Mouse (Mus musculus) heart, postnatal 10 days (tissue): Measurements from ENCODE around the gene Il17f. TPM values are rescaled to one million over a fixed set of nuclear protein-coding genes. Genes with fewer than 3 reads are reported as not detected.
"Not testable (repeated sequence)": the region's sequence is repeated elsewhere in the genome, so short reads cannot be mapped to it uniquely, and the experiment has no call there.

Experiments
- DNase-seq, 2 experiments: peaks; one replicate each; pipeline ENCODE4 v3.0.0; 2021
- intact Hi-C: fragments of 180-260 bp; cut with DNase I; formaldehyde crosslinking; loops from one replicate; pipeline ENCODE4 v1.15.1; 2025
- total RNA-seq, 2 experiments: library from RNA; stranded (reverse); gene quantifications; 2 replicates each; pipeline ENCODE4 v1.2.3; 2021

Gene Il17f
- total RNA-seq: not detected

DNA sequence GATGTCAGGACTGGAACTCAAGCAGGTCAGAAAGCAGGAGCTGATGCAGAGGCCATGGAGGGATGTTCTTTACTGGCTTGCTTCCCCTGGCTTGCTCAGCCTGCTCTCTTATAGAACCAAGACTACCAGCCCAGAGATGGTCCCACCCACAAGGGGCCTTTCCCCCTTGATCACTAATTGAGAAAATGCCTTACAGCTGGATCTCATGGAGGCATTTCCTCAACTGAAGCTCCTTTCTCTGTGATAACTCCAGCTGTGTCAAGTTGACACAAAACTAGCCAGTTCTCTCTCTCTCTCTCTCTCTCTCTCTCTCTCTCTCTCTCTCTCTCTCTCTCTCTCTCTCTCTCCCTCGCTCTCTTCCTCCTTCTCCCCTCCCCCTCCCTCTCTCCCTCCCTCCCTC, at the start of gene Il17f:
TSS of gene Il17f (minus strand) at position 101 of the 400 bp plus-strand sequence.
- intact Hi-C loops, DNase-seq: not testable (repeated sequence)

DNA sequence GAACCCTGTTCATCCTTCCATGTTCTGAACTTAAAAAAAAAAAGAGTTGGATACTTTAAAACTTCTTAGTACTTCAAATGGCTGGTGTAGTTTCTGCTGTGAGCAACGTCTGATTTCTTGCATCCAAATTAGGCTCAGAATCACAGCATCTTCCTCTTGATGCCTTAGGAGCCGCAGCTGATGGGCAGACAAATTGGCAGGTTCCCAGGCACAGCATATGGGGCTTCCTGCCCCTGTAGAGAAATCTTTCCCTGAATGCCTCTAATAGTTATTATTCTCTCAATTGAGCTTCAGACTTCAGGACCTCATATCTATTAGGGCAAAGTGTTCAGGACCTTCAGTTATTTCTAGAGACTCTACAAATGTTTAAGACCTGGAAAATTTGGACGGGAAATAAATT, 49.5 kb upstream of the Il17f start:
- intact Hi-C loops: no loop called here
- no peak for DNase-seq

DNA sequence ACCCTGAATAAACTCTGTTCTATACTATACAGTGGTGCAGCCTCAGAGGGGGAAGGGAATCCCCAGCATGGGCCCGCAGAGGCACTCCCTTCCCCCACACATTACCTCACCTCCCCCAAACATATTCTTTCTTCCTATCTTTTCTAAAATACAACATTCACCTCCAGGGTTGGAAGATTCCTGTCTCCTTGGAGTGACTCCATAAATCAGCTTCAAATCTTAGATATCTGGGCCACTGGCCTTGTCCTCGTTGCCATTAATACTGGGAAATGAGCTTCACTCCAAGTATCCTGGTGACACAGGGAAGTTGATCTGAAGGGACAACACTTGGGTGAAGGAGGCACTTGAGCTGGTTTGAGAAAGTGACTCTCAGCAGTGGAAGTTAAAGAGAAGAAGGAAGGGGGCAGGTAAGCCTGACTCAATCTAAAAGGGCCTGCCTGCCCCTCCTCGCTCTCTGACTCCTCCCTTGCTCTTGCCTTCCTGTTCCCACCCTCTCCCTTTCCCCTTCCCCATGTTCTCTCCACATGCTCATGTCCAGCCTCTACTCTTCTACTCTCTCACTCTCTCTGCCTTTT, 46.2 kb upstream of the Il17f start:
- intact Hi-C loops: no loop called here
- no peak for DNase-seq

DNA sequence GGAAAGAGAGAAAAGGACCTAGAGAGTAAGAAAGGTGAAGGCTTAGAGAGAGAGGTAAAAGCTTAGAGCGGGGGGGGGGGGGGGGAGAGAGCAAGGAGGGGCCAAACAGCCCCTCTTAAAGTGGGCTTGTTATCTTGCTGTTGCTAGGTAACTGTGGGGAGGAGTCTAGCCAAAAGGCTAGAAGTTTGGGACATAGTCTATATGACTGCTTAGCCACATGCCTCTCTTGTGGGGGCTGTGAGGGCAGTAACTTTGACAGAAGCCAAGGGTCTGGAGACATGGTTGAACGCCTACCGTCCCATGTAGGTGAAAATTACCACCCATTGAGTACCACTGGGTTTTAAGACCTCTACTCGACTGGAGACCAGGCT, 42.7 kb upstream of the Il17f start:
- intact Hi-C loops: no loop called here
- no peak for DNase-seq

DNA sequence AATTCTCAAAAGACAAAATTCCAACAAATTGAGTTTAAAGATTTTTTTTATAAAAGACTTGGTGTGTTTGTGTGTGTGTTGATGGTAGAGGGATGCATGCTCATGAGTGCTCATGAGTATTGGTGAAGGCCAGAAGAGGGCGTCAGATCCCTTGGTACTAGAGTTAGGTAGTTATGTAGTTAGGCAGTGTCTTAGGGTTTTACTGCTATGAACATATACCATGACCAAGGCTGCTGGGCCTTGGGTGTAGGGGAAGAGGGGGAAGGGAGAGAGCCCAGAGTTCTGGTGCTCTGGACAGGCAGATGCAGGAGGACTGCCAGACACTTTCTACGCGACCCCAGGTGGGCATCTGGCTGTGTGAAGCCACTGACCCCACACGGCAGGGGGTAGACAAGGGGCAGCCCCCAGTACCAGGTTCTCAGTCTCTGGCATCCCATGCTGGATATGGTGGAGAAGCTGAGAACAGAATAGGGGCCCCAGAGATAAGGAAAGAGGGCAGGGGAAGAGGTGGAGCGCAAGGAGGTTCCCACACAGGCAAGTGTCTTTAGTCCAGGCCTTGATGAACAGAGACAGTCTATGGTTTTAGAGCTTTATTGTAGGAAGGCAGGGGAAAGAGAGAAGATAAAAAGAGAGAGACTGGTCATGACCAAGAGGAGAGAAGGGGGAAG, 42.2 kb upstream of the Il17f start:
- DNase-seq: no peak
- intact Hi-C loops: no loop called here

DNA sequence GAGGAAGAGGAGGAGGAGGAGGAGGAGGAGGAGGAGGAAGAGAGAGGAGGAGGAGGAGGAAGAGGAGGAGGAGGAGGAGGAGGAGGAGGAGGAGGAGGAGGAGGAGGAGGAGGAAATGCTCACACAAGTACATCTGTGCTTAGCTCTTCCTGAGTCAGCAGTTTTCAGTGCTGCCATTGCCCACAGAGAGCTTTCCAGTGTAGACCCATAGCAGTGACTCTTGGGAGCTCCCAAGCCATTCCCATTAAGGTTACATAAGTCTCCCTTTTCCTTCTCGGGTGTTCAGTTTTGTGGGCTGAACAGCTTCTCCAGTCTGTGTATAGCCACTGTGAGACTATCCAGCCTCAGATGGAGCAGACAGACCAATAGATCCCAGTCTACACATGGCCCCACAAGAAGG, 40.1 kb upstream of the Il17f start:
- intact Hi-C loops: no loop called here
- DNase-seq: no peak

DNA sequence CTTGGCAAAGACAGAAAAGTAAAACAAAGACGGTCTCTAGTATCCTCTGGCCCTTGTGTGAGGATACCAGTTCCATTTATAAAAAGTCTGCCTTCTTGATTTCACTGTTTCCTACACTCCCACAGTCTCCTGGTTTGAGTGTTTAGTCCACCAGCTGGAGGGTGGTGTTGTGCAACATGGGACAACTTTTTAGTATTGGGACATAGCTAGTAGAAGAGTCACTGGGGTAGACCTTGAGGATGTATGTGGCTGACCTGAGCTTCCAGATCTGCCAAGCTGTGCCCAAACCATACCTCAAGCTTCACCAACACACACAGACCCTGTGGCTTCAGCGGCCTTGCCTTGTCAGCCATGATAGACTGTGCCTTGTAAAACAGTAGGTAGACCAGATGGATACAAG, 37.6 kb upstream of the Il17f start:
- no peak for DNase-seq
- intact Hi-C loops: no loop called here

DNA sequence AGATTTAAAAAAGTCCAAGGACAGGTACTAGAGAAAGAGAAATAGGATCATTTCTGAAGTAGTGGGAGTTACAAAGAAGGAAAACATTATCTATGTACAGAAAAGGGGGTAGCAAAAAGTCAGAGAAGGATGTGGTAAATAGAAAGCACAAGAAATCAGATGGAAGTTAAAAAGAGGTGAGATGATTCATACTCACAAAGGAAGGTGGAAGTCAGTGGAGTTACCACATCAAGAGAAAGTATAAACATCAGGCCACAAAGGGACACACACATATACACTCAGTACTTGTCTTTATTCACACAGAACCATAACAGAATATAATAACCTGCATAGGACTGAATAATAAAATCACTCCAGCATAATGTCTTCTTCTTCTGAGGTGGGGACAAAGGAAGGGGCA, 34.6 kb upstream of the Il17f start:
- intact Hi-C loops: no loop called here
- DNase-seq: no peak

DNA sequence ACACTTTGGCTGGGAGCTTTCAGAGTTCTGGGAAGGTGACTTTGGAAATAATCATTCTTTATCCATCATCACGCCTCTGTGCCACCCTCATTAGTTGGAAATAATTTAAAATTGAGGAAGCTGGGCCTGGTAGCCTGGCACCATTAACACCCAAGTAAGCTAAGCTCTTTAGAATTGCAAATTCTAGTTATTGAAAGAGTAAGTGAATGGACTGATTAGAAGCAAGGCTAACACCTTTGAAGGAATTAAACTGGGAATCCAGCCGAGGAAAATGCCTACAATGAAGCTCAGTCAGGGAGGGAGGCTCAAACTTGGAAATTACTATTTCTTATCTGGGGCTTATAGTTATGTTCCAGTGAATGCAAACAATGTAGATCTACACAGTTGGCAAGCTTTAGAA, 33.5 kb upstream of the Il17f start:
- intact Hi-C loops: loop anchor here (5.0 kb wide), 2 partner anchors 68 to 338 kb away; partner anchors contain the start of gene Paqr8
- no peak for DNase-seq

DNA sequence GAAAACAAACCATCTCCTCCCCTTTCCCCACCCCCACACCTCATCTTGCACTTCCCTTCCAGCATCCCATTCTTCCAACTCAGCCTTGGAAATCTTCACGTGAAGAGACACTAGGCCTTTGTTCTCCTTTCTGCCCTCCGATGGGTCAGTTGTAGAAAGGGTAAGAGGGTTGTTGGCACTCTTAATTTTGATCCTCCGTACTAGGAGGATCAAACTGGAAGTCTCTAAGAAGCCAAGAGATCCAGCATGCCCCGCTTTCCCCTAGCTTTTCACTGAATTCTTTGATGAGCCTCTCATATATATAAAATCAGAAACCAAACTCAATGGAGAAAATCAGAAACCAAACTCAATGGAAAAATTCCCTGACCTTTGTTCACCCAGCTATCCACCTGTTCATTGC, 33.1 kb upstream of the Il17f start:
- intact Hi-C loops: loop anchor here (5.0 kb wide), 2 partner anchors 69 to 339 kb away; partner anchors contain the start of gene Paqr8

DNA sequence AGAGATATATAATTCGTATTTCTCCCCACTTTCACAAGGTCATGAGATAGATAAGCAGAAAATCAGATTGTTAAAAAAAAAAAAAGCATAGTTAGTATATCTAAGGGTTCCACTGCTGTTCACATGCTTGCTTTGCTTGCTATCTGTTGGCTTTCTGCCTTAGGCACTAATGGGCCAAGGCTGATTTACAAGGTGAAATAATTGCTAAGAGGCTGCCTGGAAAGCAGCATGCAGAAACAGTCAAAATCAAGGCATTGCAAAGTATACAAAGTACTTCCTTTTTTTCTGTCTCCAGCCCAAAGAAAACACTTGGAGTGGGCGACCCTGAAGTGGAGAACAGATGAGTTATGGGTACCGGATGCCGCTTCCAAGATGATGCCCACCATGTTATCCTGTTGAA, 30.5 kb upstream of the Il17f start:
- DNase-seq: no peak
- intact Hi-C loops: loop anchor here (5.0 kb wide), 2 partner anchors 71 to 341 kb away; partner anchors contain the start of gene Paqr8

More for the DNA sequence above, 33.1 kb upstream of the Il17f start:
- no peak for DNase-seq

DNA sequence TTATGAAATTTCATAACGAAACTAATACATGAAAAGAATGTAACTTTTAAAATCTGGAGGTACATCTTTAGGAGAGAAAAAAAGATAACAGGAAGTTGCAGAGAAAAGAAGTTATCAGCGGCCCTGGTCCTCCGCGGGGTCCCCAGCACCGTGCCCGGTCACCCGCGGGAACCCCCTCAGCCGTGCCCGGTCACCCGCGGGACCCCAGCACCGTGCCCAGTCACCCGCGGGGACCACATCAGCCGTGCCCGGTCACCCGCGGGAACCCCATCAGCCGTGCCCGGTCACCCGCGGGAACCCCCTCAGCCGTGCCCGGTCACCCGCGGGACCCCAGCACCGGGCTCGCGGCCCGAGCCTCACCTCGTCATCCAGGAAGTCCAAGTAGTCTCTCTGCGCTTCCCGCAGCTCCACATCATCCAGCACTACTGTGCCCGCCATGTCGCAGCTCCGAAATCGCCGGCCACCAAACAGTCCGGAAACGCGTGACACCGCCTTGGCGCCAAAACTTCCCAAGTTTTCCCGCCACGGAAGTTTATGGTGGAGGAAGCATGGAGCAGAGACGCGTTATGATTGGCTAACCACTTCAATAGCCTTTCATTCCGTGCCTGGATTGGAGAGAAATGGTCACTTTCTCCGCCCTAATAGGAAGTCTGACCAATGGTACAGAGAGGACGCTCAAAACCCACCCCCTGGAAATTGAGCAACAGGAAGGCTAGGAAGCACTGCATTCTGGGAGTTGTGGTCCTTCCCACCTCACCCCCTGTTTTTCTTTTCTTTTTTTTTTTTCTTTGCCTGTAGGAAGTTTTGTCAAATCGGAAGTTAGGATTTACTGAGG, 29.6 kb upstream of the Il17f start, which contains the start of gene Mcm3:
TSS of gene Mcm3 (minus strand) at position 542 of the 835 bp plus-strand sequence.
- intact Hi-C loops: loop anchor here (5.0 kb wide), 2 partner anchors 72 to 342 kb away; partner anchors contain the start of gene Paqr8
- peak; percentile 95 to 96 for DNase-seq

DNA sequence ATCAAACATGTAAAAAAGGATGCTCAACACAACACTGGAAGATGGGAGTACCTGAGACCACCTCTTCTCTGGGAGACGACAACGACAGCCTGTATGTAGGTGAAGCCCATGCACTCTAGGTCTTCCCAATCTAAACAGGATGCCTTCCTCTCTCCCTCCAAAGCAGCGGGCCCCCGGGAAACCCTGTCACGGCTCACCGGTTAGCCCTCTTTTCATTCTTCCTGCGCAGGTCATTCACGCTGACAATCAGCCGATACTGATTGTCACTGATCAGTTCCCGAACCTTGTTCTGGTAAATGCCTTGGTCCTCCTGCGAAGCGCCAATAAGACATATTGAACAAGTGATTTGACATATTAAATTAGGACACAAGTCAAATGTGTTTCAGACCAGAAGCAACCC, 27.2 kb upstream of the Il17f start:
- intact Hi-C loops: no loop called here
- no peak for DNase-seq

DNA sequence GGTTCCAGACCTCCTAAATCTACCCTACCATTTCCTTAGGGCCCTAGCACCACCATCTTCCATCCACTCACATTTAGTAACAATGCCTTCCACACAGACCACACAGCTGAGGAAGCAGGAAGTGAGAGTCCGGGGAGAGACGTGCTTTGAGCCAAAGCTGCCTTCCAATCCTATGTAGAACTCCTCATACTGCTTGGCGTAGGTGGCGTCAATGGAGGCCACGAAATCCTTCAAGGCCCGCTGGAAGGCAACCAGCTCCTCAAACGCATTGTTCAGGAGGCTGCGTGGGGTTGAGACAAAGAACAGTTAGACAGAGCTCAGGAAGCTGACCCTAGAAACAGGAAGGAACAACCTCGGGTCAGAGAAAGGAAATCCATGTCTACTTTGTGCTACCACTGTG, 26.8 kb upstream of the Il17f start:
- peak; percentile 4 to 8 for DNase-seq
- intact Hi-C loops: no loop called here

DNA sequence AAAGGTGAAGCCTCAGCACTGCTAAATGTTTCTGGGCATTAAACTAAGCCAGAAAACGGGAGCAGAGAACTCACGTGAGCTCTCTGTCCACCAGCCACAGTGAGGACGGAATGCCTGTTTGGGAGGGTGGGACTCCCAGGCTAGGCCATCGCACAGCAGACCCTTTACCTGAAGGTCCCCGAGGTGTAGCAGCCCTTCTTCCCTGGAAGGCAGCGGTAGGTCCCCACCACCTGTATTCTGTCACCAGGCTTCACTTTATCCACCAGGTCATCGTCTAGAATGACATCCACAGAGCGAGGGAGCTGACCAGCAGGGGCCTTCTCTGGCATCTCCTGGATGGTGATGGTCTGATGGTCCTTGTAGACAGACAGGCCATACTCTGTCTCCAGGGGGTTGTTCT, 24.1 kb upstream of the Il17f start:
- intact Hi-C loops: no loop called here
- DNase-seq: no peak

DNA sequence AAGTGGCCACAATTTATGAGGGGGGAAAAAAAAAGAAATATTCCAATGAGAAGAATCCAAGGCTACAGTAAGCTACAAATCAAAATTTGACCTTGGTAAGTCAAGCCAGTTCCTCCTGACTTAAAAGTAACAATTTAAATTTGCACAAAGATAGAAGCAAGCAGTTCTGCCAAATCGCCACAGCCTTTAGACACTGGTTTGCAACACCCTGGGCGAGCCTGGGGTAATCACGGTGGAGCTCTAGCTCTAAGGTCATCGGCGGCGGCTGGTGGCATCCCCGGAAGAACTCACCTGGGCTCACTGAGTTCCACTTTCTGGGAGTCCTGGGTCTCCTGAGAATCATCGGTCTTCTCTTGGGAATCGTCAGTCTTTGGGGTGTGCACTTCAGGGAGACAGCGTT, 14.1 kb upstream of the Il17f start:
- DNase-seq: no peak
- intact Hi-C loops: loop anchor here (5.0 kb wide), 1 partner anchor 102 kb away; no protein-coding TSS in a partner anchor

DNA sequence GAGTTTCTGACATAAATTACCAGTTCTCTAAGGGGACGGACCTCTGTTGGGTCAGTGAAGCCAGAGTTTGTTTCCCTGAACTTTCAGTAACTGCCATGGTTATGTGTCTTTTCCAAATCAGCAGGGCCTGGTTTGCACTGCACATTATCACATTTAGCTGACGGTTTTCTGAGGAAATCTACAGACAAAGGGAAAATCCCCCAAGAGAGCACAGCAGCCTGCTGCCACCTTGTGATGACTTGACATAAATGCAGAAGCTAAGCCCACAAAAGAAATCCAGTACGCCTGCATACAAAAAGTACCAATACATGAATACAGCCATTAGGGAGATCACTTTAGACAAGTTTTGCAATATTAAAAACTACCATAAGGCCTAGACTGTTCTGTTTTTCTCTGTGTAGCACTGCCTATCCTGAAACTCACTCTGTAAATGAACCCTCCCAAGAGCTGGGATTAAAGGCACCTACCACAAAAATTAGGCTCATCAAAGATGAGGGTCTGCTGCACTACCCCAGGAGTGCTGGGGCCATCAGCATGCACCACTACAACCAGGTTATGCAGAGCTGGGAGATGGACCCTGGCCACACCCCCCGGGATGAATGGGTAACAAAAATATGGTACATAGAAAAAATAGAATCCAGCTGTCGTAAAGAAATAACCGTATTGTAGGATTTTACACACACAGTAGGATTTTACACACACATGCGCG, 11.4 kb upstream of the Il17f start:
- intact Hi-C loops: loop anchor here (2.0 to 5.0 kb wide), 2 partner anchors 100 to 189 kb away; no protein-coding TSS in a partner anchor
- peak; percentile 6 to 11 for DNase-seq

DNA sequence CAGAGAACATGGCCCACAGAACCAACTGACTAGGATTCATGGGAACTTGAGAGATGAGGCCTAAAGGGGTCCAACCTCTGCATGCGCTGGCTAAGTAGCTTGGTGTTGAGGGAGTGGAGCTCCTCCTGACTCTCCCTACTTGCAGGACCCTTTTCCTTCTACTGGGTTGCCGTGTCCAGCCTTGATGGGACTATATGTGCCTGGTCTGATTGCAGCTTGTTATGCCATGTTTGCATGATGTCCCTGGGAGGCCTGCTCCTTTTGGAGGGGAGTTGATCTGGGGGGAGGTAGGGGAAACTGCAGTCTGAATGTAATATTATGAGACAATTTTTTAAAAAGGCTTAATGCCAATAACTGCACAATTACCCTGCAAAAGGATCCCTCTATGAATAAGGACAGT, 10.9 kb upstream of the Il17f start:
- intact Hi-C loops: loop anchor here (2.0 to 5.0 kb wide), 2 partner anchors 99 to 188 kb away; no protein-coding TSS in a partner anchor
- DNase-seq: no peak

DNA sequence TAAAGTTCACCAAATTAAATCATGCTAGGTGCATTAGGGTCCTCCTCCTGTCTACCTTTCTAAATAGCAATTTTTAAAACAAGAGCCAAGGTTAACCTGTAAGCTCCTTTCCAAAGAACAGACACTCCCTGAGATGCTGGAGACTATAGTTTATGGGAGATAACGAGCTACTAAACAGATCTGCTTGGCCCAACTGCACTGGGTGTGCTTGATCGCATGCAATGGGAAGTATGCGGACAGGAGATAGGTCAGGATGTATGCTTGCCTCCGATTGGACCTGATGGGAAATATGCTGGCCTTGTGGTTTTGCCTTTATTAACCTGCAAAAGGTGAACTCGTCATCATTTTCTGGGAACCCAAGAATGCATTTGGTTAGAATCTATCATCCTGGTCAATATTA, 4.8 kb upstream of the Il17f start:
- intact Hi-C loops: no loop called here
- no peak for DNase-seq

DNA sequence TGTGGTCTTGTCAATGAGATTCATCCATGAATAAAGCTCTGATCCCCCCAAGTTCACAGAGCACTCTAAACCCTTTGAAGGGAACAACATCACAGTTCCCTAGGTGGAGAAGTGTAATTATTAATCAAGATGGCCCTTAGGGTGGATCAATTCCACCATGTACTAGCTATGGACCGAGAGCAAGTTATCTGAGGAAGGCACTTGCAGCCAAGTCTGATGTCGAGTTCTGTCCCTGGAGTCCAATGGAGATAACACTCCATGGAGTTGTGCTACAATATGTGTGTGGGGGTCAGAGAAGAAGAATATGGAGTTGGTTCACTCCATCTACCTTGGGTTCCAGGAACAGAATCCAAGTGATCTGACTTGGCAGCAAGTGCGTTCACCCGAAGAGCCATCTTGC, 4.3 kb upstream of the Il17f start:
- intact Hi-C loops: no loop called here
- no peak for DNase-seq

DNA sequence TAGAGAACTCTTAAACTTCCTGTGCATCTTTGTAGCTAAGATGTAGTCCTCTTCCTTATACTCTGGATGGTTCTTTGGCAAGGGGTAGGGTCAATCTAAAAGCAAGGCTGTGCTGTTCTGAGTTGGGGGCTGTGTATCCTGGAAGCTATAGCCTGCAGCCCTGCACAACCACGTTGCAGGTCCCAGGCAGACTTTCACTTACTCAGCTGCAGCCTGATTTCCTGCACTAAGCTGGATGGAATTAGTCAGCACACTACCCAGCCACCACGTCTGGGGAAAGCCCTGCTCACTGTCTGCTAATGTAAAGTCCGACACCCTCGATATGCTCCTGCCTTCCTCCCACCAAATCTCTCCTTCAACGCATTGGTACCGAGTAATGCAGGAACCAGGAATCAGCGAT, 997 bp upstream of the Il17f start:
- intact Hi-C loops: no loop called here

More for the DNA sequence above, 997 bp upstream of the Il17f start:
- DNase-seq: no peak
